Mouse (Mus musculus): ENCODE measurements around the gene 1700012B09Rik. TPM values are rescaled to one million over a fixed set of nuclear protein-coding genes. Genes with fewer than 3 reads are reported as not detected.

1700012B09Rik gene
- total RNA-seq (2021), result not detected
- long read RNA-seq, experiment 1, result 0 reads
- long read RNA-seq, experiment 2, result 0 reads

DNA sequence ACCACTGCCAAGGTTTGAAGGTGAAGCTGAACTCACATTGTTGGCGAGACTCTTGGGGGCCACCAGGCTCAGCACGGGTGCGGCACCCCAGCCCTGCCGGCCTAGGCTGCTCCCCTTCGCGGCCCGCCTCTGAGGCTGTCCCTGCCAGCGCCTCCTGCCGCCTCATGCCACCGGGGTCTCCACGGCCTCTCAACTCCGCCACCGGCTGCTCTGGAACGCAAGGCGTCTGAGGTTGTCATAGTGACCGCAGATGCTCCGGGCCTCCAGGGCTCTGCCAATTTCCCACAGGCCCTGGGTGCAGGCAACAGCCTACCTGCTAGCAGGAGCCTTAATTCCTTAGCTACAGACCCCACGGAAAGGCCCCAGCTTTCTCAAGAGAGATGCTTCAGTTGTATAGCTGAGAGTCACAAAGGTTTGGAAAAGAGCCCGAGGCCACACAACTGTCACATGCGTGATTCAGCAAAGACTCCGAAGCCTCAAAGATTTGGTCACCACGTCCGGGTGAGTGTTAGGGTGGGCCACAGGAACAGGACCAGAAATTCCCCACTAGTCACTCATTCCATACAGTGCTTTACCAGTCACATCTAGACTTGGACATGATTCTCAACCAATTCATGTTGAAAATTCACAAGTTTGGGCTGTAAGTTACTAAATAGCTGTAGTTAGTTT is at the start of gene 1700012B09Rik:
Gene 1700012B09Rik (minus strand): TSS at position 228 of the 669 bp plus-strand sequence.
- intact Hi-C loops (cut with DNase I), result loop anchor here (5.0 kb wide), 1 partner anchor 441 kb away; no protein-coding TSS in a partner anchor
- no peak for DNase-seq

- no peak for DNase-seq
- intact Hi-C loops (cut with DNase I), result no loop called here
These were observed 39.3 kb upstream of the 1700012B09Rik start for GRCm38 (mm10) chr9:14810111-14810510.

GRCm38 (mm10) chr9:14806786-14807185 is 36.0 kb upstream of the 1700012B09Rik start:
- intact Hi-C loops (cut with DNase I), result no loop called here

DNA sequence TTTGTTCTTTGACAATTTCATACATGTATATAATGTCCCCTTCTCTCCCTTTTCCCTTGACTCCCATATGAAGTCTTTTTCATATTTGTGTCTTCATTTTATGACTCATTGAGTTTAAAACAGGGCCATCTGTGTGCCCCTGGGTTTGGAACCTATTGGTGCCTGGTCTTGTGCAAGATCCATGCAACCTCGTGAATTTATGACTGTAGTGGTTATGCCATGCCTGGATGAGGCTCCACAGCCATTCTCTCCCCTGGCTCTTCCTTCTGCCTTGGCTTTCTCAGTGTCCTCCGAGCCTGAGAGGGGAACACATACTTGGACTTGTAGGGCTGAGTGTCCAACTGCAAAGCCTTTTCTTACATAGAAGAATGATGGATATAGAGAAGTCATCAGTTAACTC is 34.9 kb upstream of the 1700012B09Rik start:
- no peak for DNase-seq
- intact Hi-C loops (cut with DNase I), result no loop called here

More at GRCm38 (mm10) chr9:14806786-14807185, 36.0 kb upstream of the 1700012B09Rik start:
- DNase-seq, result no peak

GRCm38 (mm10) chr9:14787356-14787755 is 16.5 kb upstream of the 1700012B09Rik start:
- intact Hi-C loops (cut with DNase I), result no loop called here
- no peak for DNase-seq

DNA sequence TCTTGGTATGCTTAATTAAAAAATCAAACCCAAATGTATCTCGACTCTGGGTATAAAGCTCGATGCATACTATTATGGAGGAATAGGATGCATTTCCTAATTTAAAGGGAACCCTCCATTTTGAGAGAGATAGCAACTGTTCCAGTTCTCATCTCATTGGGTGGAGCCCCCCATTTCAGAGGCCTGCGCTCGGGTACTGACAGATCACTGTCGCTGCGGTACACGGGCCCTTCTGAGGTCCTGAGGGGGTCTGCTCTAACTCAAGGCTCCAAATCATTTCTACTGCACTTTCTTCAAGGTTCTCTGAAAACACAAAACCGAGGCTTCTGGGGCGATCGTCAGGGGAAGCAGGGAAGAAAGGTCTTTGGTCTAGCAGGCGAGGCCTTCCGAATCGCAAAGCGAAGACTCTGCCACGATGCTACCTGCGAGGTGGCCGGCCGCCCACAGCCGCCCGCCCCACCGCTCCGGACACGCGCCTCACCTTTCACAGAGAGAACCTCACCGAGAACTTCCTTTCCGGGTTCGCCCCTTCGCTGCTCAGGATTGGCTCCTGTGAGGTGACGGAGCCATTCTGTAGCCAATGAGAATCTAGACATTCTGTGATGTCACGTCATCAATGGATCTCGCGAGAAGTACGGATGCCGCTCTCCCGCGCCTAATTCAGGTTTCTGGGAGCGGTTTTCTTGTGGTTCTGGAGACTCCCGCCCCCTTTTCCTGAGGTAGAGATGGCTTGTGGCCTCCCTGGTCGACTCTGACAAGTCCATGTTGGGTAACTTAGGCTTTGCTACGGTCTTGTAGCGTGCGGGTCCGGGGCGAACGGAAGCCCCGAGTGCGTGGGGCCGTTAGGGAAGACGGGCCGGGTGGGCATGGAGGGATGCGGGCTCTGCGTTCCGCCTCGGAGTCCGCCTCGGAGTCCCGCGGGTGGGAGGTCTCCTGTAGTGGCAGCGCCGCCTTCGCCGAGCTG is 13.5 kb upstream of the 1700012B09Rik start, which contains the start of the genes Mre11a and Ankrd49:
Gene Mre11a (plus strand): TSS at position 616 of the 964 bp plus-strand sequence.
Gene Ankrd49 (minus strand): TSS at position 818 of the 964 bp plus-strand sequence.
- DNase-seq, result peak; percentile 87 to 93
- intact Hi-C loops (cut with DNase I), result no loop called here

GRCm38 (mm10) chr9:14778341-14778740 is 7.5 kb upstream of the 1700012B09Rik start:
- no peak for DNase-seq
- intact Hi-C loops (cut with DNase I), result no loop called here

- no peak for DNase-seq
- intact Hi-C loops (cut with DNase I), result loop anchor here (2.0 to 5.0 kb wide), 2 partner anchors 241 to 438 kb away; no protein-coding TSS in a partner anchor
These were observed 3.0 kb upstream of the 1700012B09Rik start for GRCm38 (mm10) chr9:14773813-14774212.

DNA sequence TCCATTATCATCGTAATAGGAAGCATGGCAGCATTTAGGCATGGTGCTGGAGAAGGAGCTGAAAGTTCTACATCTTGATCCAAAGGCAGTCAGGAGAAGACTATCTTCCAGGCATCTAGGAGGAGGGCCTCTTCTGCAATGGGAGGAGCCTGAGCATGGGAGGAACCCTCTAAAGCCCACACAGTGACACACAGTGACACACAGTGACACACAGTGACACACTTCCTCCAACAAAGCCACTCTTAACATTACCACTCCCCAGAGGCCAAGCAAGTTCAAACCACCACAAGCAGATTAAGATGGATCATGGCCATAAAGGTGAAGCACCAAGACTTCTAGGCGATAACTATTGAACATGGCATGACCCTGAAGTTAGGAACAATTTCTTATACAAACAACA is 1.2 kb upstream of the 1700012B09Rik start:
- intact Hi-C loops (cut with DNase I), result loop anchor here (2.0 to 5.0 kb wide), 2 partner anchors 243 to 440 kb away; no protein-coding TSS in a partner anchor

GRCm38 (mm10) chr9:14769811-14770210 is 1.0 kb downstream of the 1700012B09Rik start:
- intact Hi-C loops (cut with DNase I), result loop anchor here (5.0 kb wide), 2 partner anchors 73 to 442 kb away; no protein-coding TSS in a partner anchor
- no peak for DNase-seq

More for the DNA sequence above, 1.2 kb upstream of the 1700012B09Rik start:
- no peak for DNase-seq

DNA sequence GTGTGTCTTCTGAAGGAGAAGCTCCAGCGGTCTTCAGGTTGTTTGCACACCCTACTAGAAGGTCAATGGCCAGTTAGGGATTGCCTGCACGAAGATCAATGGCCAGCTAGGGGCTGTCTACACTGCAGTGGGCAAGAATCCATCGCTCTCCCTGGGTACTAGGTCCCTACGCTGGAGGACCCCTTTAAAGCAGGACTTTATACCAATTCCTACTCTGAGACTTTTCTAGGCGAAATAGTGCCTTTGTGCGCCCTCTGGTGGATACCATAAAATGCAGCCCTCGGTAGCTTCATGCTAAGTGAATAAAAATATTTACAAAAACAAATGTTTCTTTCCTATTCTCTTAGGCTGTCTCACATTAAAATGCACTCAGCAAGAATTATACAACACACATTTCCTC is 6.1 kb downstream of the 1700012B09Rik start:
- DNase-seq, result peak; percentile 42 to 63

DNA sequence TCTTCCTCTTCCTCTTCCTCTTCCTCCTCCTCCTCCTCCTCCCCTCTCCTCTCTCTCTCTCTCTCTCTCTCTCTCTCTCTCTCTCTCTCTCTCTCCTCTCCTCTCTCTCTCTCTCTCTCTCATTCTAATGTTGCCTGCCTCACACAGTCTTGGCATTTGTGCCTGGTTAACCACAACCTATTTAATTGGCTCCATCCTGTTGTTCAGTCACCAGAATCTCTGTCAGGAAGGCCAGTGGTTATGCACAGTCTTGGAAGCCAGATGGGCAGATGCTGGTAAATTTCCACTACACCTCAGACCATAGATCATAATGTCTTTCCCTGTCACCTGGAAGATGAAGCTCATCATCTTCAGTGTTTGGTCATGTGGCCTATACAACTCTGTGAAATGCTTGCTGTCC is 11.6 kb downstream of the 1700012B09Rik start:
- intact Hi-C loops (cut with DNase I), result no loop called here
- no peak for DNase-seq

More for the DNA sequence above, 6.1 kb downstream of the 1700012B09Rik start:
- intact Hi-C loops (cut with DNase I), result loop anchor here (5.0 kb wide), 2 partner anchors 67 to 242 kb away; no protein-coding TSS in a partner anchor

DNA sequence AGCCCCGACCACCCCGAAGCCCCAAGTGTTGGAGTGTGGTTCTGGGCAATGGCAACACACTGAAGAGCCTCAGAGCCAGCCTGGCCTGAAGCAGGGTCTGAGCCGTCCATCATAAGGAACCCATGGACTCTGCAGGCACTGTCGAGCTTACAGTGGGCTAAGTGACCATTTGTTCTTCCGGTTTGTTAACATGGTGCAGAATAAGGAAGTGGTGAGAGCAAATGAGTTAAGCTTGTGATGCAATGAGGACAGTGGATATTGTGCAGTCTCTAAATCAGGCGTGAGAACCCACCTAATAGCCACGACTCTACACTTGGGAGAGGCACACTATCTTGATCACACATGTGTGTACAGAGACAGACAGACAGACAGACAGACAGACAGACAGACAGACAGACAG is 12.2 kb downstream of the 1700012B09Rik start:
- intact Hi-C loops (cut with DNase I), result no loop called here
- DNase-seq, result no peak

DNA sequence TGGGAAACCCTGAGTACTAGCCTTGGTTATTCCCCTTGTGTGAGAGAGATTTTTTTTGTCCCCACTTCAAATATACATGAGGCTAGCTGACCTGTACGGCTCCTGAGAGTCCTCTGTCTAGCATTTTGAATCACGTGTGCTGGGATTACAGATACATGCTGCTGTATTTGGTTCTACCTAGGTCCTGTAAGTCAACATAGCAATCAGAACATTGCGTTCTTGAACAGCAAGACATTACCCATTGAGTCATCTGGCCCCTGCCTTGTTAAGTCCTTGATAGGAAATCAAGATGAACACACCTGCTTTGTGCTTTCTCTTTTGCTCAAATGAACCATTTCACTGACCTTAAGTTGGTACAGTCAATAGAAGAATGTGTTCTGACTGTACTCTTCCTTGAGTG is 16.4 kb downstream of the 1700012B09Rik start:
- intact Hi-C loops (cut with DNase I), result no loop called here
- DNase-seq, result no peak

DNA sequence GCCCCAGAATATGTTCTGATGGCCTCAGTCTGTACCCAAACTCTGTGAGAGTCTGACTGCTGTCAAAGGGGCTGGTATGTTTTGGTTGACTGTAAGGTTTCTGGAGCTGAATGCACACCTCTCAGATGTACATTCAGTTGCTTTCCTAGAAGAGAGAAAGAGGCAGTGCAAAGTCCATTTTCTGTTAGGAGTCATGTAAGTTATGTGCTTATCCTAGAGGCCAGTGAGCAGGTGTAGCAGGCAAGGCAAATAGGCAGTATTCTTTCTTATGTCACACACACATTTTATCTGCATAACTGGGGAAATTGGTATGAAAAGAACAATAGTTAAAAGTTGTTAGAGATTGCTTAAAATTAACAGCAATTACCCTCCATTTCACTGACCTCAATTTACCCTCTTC is 16.9 kb downstream of the 1700012B09Rik start:
- no peak for DNase-seq
- intact Hi-C loops (cut with DNase I), result no loop called here

- intact Hi-C loops (cut with DNase I), result no loop called here
These were observed 18.8 kb downstream of the 1700012B09Rik start, which contains the start of gene Fut4 for GRCm38 (mm10) chr9:14752001-14752522. TSS of gene Fut4 (minus strand) at chr9:14752393.

GRCm38 (mm10) chr9:14751503-14752000 is 19.3 kb downstream of the 1700012B09Rik start:
- peak; percentile 24 to 25 for DNase-seq

More at GRCm38 (mm10) chr9:14752001-14752522, 18.8 kb downstream of the 1700012B09Rik start, which contains the start of gene Fut4:
- DNase-seq, result peak; percentile 68 to 69

DNA sequence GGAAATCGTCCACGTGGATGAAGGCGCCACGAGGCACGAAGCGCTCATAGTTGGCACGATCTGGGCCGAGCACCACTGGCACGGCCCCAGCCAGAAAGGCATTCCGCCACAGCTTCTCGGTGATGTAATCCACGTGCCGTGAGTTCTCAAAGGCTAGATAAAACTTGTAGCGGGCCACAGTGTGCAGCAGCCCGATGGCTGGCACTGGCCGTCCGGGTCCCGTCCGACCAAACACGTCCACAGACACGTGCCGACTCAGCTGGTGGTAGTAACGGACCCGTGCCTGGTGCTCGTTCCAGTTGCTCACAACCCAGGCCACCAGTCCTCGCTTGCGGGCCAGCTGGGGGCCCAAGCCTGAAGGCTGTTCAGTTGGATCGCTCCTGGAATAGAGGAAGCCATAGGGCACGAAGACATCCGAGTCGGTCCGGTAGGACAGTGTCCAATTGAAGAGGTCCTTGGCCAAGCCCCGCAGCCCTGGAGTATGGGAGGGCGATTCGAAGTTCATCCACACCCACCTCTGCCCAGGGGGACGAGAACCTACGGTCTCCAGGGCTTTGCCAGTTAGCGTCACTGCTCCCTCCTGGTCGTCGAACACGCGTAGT is 19.8 kb downstream of the 1700012B09Rik start:
- peak; percentile 18 to 25 for DNase-seq
- intact Hi-C loops (cut with DNase I), result no loop called here

More at GRCm38 (mm10) chr9:14751503-14752000, 19.3 kb downstream of the 1700012B09Rik start:
- intact Hi-C loops (cut with DNase I), result no loop called here

GRCm38 (mm10) chr9:14740151-14740924 is 30.5 kb downstream of the 1700012B09Rik start, which contains the start of gene Piwil4:
TSS of gene Piwil4 (minus strand) at chr9:14740733.
- no peak for DNase-seq
- intact Hi-C loops (cut with DNase I), result no loop called here
